Mouse (Mus musculus): ENCODE data around the gene Nfic. TPM values are rescaled to one million over a fixed set of nuclear protein-coding genes. Genes with fewer than 3 reads are reported as not detected.

Nfic gene
- polyA plus RNA-seq, 1 experiment from 2014 or later: 30.8 TPM

GRCm38 (mm10) chr10:81466881-81467280, 11.4 kb upstream of the Nfic start:
- Histone ChIP-seq H3K27me3 (peaks cover 99% of the 10 kb centered on the region), H3K4me1 (replicated peaks) (peaks cover 9% of the 10 kb centered on the region), H3K9ac (replicated peaks) (no peak overlapping the region), H3K4me2 (no peak overlapping the region), H3K27ac (no peak overlapping the region), H3K4me3 (replicated peaks) (no peak overlapping the region), H3K9me3 (no peaks in the 10 kb centered on the region), H3K36me3 (no peaks in the 10 kb centered on the region)
- 53% methylated on average over 14 of the region's 14 CpGs for WGBS
- no peak for ATAC-seq (ENCODE audit: insufficient number of reproducible peaks, insufficient read depth, low FRiP score, low TSS enrichment, low read depth)

- Histone ChIP-seq H3K4me2 (no peak overlapping the region), H3K27me3 (peaks cover 99% of the 10 kb centered on the region), H3K9ac (replicated peaks) (no peak overlapping the region), H3K36me3 (no peaks in the 10 kb centered on the region), H3K4me1 (replicated peaks) (peaks cover 9% of the 10 kb centered on the region), H3K9me3 (no peaks in the 10 kb centered on the region), H3K4me3 (replicated peaks) (no peak overlapping the region), H3K27ac (no peak overlapping the region)
- 85% methylated on average over 2 of the region's 2 CpGs for WGBS
- ATAC-seq (ENCODE audit: insufficient number of reproducible peaks, insufficient read depth, low FRiP score, low TSS enrichment, low read depth): no peak
These were observed 10.6 kb upstream of the Nfic start for GRCm38 (mm10) chr10:81466066-81466465.

- Histone ChIP-seq H3K4me3 (replicated peaks) (no peak overlapping the region), H3K36me3 (no peaks in the 10 kb centered on the region), H3K4me2 (no peak overlapping the region), H3K27ac (no peak overlapping the region), H3K9ac (replicated peaks) (no peak overlapping the region), H3K9me3 (no peaks in the 10 kb centered on the region), H3K4me1 (replicated peaks) (peaks cover 9% of the 10 kb centered on the region), H3K27me3 (peaks cover 99% of the 10 kb centered on the region)
- WGBS: 8% methylated on average over 5 of the region's 5 CpGs
- ATAC-seq (ENCODE audit: insufficient number of reproducible peaks, insufficient read depth, low FRiP score, low TSS enrichment, low read depth): no peak
These were observed 9.8 kb upstream of the Nfic start for GRCm38 (mm10) chr10:81465265-81465645.

- Histone ChIP-seq H3K4me3 (replicated peaks) (peak overlapping the region; percentile 37), H3K9ac (replicated peaks) (peak overlapping the region; percentile 31; the same call in 1 of the 2 replicates), H3K27ac (no peak overlapping the region), H3K27me3 (peaks cover 99% of the 10 kb centered on the region), H3K36me3 (no peaks in the 10 kb centered on the region), H3K4me1 (replicated peaks) (peaks cover 9% of the 10 kb centered on the region), H3K4me2 (peak overlapping the region; percentile 58), H3K9me3 (no peaks in the 10 kb centered on the region)
- 2% methylated on average over 33 of the region's 33 CpGs for WGBS
- peak; percentile 72 for ATAC-seq (ENCODE audit: insufficient number of reproducible peaks, insufficient read depth, low FRiP score, low TSS enrichment, low read depth)
These were observed 9.2 kb upstream of the Nfic start for GRCm38 (mm10) chr10:81464405-81465264.

GRCm38 (mm10) chr10:81463531-81463930, 8.1 kb upstream of the Nfic start:
- no peak overlapping the region for H3K9ac ChIP-seq (replicated peaks)
- H3K36me3 ChIP-seq: no peaks in the 10 kb centered on the region
- no peak overlapping the region; the same call in 1 of the 2 replicates for H3K4me2 ChIP-seq
- H3K27ac ChIP-seq: no peak overlapping the region
- no peaks in the 10 kb centered on the region for H3K9me3 ChIP-seq
- no peak for ATAC-seq (ENCODE audit: insufficient number of reproducible peaks, insufficient read depth, low FRiP score, low TSS enrichment, low read depth)
- peaks cover 100% of the 10 kb centered on the region for H3K27me3 ChIP-seq
- 73% methylated on average over 4 of the region's 4 CpGs for WGBS
- H3K4me1 ChIP-seq (replicated peaks): peaks cover 11% of the 10 kb centered on the region
- no peak overlapping the region for H3K4me3 ChIP-seq (replicated peaks)

GRCm38 (mm10) chr10:81462917-81463316, 7.5 kb upstream of the Nfic start:
- 75% methylated on average over 7 of the region's 7 CpGs for WGBS
- no peak for ATAC-seq (ENCODE audit: insufficient number of reproducible peaks, insufficient read depth, low FRiP score, low TSS enrichment, low read depth)
- no peaks in the 10 kb centered on the region for H3K9me3 ChIP-seq
- H3K4me2 ChIP-seq: no peak overlapping the region
- H3K27me3 ChIP-seq: peaks cover 99% of the 10 kb centered on the region
- no peaks in the 10 kb centered on the region for H3K36me3 ChIP-seq
- no peak overlapping the region for H3K4me3 ChIP-seq (replicated peaks)
- no peak overlapping the region for H3K9ac ChIP-seq (replicated peaks)
- peaks cover 11% of the 10 kb centered on the region for H3K4me1 ChIP-seq (replicated peaks)
- no peak overlapping the region for H3K27ac ChIP-seq

GRCm38 (mm10) chr10:81462415-81462804, 7.0 kb upstream of the Nfic start:
- H3K27me3 ChIP-seq: peaks cover 99% of the 10 kb centered on the region
- H3K9me3 ChIP-seq: no peaks in the 10 kb centered on the region
- no peak overlapping the region for H3K27ac ChIP-seq
- no peak for ATAC-seq (ENCODE audit: insufficient number of reproducible peaks, insufficient read depth, low FRiP score, low TSS enrichment, low read depth)
- no peak overlapping the region for H3K4me2 ChIP-seq
- no peaks in the 10 kb centered on the region for H3K36me3 ChIP-seq
- peak overlapping the region; percentile 13; the same call in 1 of the 2 replicates for H3K4me3 ChIP-seq (replicated peaks)
- peaks cover 11% of the 10 kb centered on the region for H3K4me1 ChIP-seq (replicated peaks)
- 42% methylated on average over 7 of the region's 7 CpGs for WGBS
- no peak overlapping the region for H3K9ac ChIP-seq (replicated peaks)

GRCm38 (mm10) chr10:81461673-81462414, 6.4 kb upstream of the Nfic start:
- H3K4me1 ChIP-seq (replicated peaks): peaks cover 11% of the 10 kb centered on the region
- WGBS: 6% methylated on average over 16 of the region's 16 CpGs
- ATAC-seq (ENCODE audit: insufficient number of reproducible peaks, insufficient read depth, low FRiP score, low TSS enrichment, low read depth): no peak
- no peak overlapping the region for H3K4me2 ChIP-seq
- H3K9ac ChIP-seq (replicated peaks): no peak overlapping the region
- peaks cover 99% of the 10 kb centered on the region for H3K27me3 ChIP-seq
- no peaks in the 10 kb centered on the region for H3K9me3 ChIP-seq
- peak overlapping the region; percentile 13; the same call in 1 of the 2 replicates for H3K4me3 ChIP-seq (replicated peaks)
- H3K27ac ChIP-seq: no peak overlapping the region
- no peaks in the 10 kb centered on the region for H3K36me3 ChIP-seq

GRCm38 (mm10) chr10:81460951-81461350, 5.5 kb upstream of the Nfic start:
- 38% methylated on average over 11 of the region's 11 CpGs for WGBS
- no peak overlapping the region for H3K27ac ChIP-seq
- peaks cover 99% of the 10 kb centered on the region for H3K27me3 ChIP-seq
- H3K9ac ChIP-seq (replicated peaks): no peak overlapping the region
- H3K4me3 ChIP-seq (replicated peaks): no peak overlapping the region
- no peak for ATAC-seq (ENCODE audit: insufficient number of reproducible peaks, insufficient read depth, low FRiP score, low TSS enrichment, low read depth)
- no peaks in the 10 kb centered on the region for H3K9me3 ChIP-seq
- no peaks in the 10 kb centered on the region for H3K36me3 ChIP-seq
- peaks cover 11% of the 10 kb centered on the region for H3K4me1 ChIP-seq (replicated peaks)
- no peak overlapping the region for H3K4me2 ChIP-seq

- ATAC-seq (ENCODE audit: insufficient number of reproducible peaks, insufficient read depth, low FRiP score, low TSS enrichment, low read depth): no peak
- Histone ChIP-seq H3K4me3 (replicated peaks) (no peak overlapping the region), H3K27ac (no peak overlapping the region), H3K9me3 (no peaks in the 10 kb centered on the region), H3K4me2 (no peak overlapping the region), H3K27me3 (peaks cover 99% of the 10 kb centered on the region), H3K36me3 (no peaks in the 10 kb centered on the region), H3K9ac (replicated peaks) (no peak overlapping the region), H3K4me1 (replicated peaks) (peaks cover 11% of the 10 kb centered on the region)
- WGBS: 28% methylated on average over 20 of the region's 20 CpGs
These were observed 5.0 kb upstream of the Nfic start for GRCm38 (mm10) chr10:81460471-81460870.

GRCm38 (mm10) chr10:81459399-81459798, 4.0 kb upstream of the Nfic start:
- H3K9me3 ChIP-seq: no peaks in the 10 kb centered on the region
- H3K4me3 ChIP-seq (replicated peaks): no peak overlapping the region
- WGBS: 64% methylated on average over 21 of the region's 21 CpGs
- no peak for ATAC-seq (ENCODE audit: insufficient number of reproducible peaks, insufficient read depth, low FRiP score, low TSS enrichment, low read depth)
- no peaks in the 10 kb centered on the region for H3K36me3 ChIP-seq
- H3K27ac ChIP-seq: no peak overlapping the region
- no peak overlapping the region for H3K9ac ChIP-seq (replicated peaks)
- peaks cover 99% of the 10 kb centered on the region for H3K27me3 ChIP-seq
- H3K4me1 ChIP-seq (replicated peaks): peaks cover 7% of the 10 kb centered on the region
- H3K4me2 ChIP-seq: no peak overlapping the region
